Mouse (Mus musculus) CH12.LX (cell line): ENCODE measurements around the gene Mmp28.

Experiments used
- CTCF ChIP-seq, 2 experiments: IDR thresholded peaks in 1 of 2; conservative IDR thresholded peaks in 1 of 2; 2 replicates each; pipeline ENCODE4 v1.5.1; 2011 to 2012; ENCODE audit warnings: low read depth in 2 of 2, low read length in 2 of 2, improper control_type of control experiment in 1 of 2, inconsistent platforms in 1 of 2, mild to moderate bottlenecking in 1 of 2, moderate library complexity in 1 of 2
- EP300 ChIP-seq: IDR thresholded peaks from 2 replicates; pipeline ENCODE4 v1.6.1; 2011; ENCODE audit warnings: low read length, improper control_type of control experiment
- MXI1 ChIP-seq: IDR thresholded peaks from 2 replicates; pipeline ENCODE4 v1.6.1; 2011; ENCODE audit warnings: mild to moderate bottlenecking, low read depth, low read length, improper control_type of control experiment

DNA sequence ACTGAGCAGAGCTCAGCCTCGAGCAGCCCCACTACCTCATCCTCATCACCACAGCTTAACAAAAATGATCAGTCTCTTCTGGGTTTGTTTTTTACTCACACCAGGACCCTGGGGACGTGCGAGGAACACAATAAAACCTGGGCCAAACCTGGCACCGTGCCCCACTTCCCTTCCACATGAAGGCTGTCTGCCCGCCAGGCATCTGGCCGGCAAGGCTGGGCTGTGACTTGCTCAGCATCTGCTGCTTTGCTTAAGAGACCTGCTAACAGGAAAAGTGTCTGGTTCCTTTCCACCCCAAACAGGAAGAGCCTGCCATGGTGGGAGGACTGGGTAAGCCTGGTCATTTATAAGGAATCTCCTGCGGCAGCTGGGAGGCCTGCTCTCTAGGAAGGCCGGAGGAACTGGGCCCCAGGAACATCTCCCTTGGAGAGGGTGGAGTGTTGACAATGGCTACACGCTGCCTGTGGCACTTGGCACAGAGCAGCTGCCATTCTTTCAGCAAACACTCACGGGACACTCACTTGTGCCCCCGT lies 4.3 kb upstream of the Mmp28 start:
- no peak for TF ChIP-seq CTCF (conservative IDR thresholded peaks at IDR 0.05 in 1 of 2, IDR thresholded peaks at IDR 0.05 in 1 of 2; ENCODE audit: low read depth in 2 of 2, low read length in 2 of 2)
- TF ChIP-seq MXI1: no peak
- no peak for TF ChIP-seq EP300
